Mouse (Mus musculus) midbrain, embryonic 12.5 days (tissue): ENCODE data around the gene Camkmt. TPM values are rescaled to one million over a fixed set of nuclear protein-coding genes. Genes with fewer than 3 reads are reported as not detected.
A peak's percentile ranks its signal among the peaks of the same experiment; 100 is the strongest.

Experiments
- ATAC-seq: fragments of 200-750 bp; cut with Nextera tagmentation; 2 replicates; pipeline ENCODE4 v1.8.0; 2017; ENCODE audit warnings: low read depth, moderate TSS enrichment, moderate library complexity; ENCODE audit not compliant: low FRiP score
- H3K27ac ChIP-seq: fragments of 300-500 bp; sonication (generic); replicated peaks from 2 replicates; pipeline ENCODE4 v1.5.1; 2016; ENCODE audit warnings: mild to moderate bottlenecking
- H3K27me3 ChIP-seq: fragments of 300-500 bp; sonication (generic); 2 replicates; pipeline ENCODE4 v1.6.1; 2016; ENCODE audit warnings: mild to moderate bottlenecking
- H3K36me3 ChIP-seq: fragments of 300-500 bp; sonication (generic); 2 replicates; pipeline ENCODE4 v1.6.1; 2016
- H3K4me1 ChIP-seq: fragments of 300-500 bp; sonication (generic); 2 replicates; pipeline ENCODE4 v1.6.1; 2016
- H3K4me2 ChIP-seq: fragments of 300-500 bp; sonication (generic); replicated peaks from 2 replicates; pipeline ENCODE4 v1.6.1; 2016; ENCODE audit warnings: mild to moderate bottlenecking, moderate library complexity
- H3K4me3 ChIP-seq: fragments of 300-500 bp; sonication (generic); 2 replicates; pipeline ENCODE4 v1.5.1; 2016; ENCODE audit warnings: mild to moderate bottlenecking
- H3K9ac ChIP-seq: fragments of 300-500 bp; sonication (generic); replicated peaks from 2 replicates; pipeline ENCODE4 v1.6.1; 2016; ENCODE audit warnings: mild to moderate bottlenecking, moderate library complexity
- H3K9me3 ChIP-seq: fragments of 300-500 bp; sonication (generic); 2 replicates; pipeline ENCODE4 v1.6.1; 2016; ENCODE audit warnings: mild to moderate bottlenecking
- WGBS: fragments of 180-500 bp; shearing (Covaris S2); methylation state at CpG from one replicate; pipeline ENCODE4 v1.1.7; 2016; 5-methylcytosine and 5-hydroxymethylcytosine counted together
- polyA plus RNA-seq: library from polyadenylated mRNA; unstranded; fragments of >200 nt; fragmentation: Nextera tagmentation; extraction: Ambion mirVana; gene quantifications from 2 replicates; pipeline ENCODE4 v1.2.1, GENCODE M21; 2016

The Camkmt gene
- polyA plus RNA-seq: 14.5 and 15.3 TPM in 2 replicates

GRCm38 (mm10) chr17:85090120-85091099 is at the start of gene Camkmt, which contains the start of gene Prepl:
Camkmt (plus strand) TSS chr17:85090552.
Prepl (minus strand) TSS chr17:85090241.
- H3K27me3 ChIP-seq: no peaks in the 10 kb centered on the region
- no peaks in the 10 kb centered on the region for H3K36me3 ChIP-seq
- under 1% methylated on average over 60 of the region's 63 CpGs for WGBS
- ATAC-seq: peak; percentile 98
- H3K4me2 ChIP-seq: peak within 1 kb of the TSS; percentile 83
- H3K4me3 ChIP-seq: peak within 1 kb of the TSS; percentile 89
- H3K9ac ChIP-seq: peak within 1 kb of the TSS; percentile 78
- peak within 1 kb of the TSS; percentile 86 for H3K27ac ChIP-seq
- H3K4me1 ChIP-seq: peaks cover 16% of the 10 kb centered on the region
- H3K9me3 ChIP-seq: no peaks in the 10 kb centered on the region

- Histone ChIP-seq H3K27me3 (no peaks in the 10 kb centered on the region), H3K4me2 (no peak overlapping the region), H3K27ac (no peak overlapping the region), H3K4me1 (no peaks in the 10 kb centered on the region), H3K36me3 (no peaks in the 10 kb centered on the region), H3K4me3 (no peak overlapping the region), H3K9ac (no peak overlapping the region), H3K9me3 (no peaks in the 10 kb centered on the region)
- 85% methylated on average over 7 of the region's 7 CpGs for WGBS
- no peak for ATAC-seq
Observed at GRCm38 (mm10) chr17:85040913-85041312, 49.4 kb upstream of the Camkmt start.

GRCm38 (mm10) chr17:85042419-85042818 is 47.9 kb upstream of the Camkmt start:
- no peak overlapping the region for H3K4me2 ChIP-seq
- no peaks in the 10 kb centered on the region for H3K4me1 ChIP-seq
- H3K4me3 ChIP-seq: no peak overlapping the region
- 53% methylated on average over 6 of the region's 6 CpGs for WGBS
- no peak overlapping the region for H3K27ac ChIP-seq
- ATAC-seq: no peak
- no peaks in the 10 kb centered on the region for H3K9me3 ChIP-seq
- no peaks in the 10 kb centered on the region for H3K36me3 ChIP-seq
- H3K27me3 ChIP-seq: no peaks in the 10 kb centered on the region
- H3K9ac ChIP-seq: no peak overlapping the region

- no peaks in the 10 kb centered on the region for H3K4me1 ChIP-seq
- 92% methylated on average over 6 of the region's 6 CpGs for WGBS
Observed at GRCm38 (mm10) chr17:85043404-85043816, 46.9 kb upstream of the Camkmt start.

GRCm38 (mm10) chr17:85044466-85044865 is 45.9 kb upstream of the Camkmt start:
- Histone ChIP-seq H3K4me1 (no peaks in the 10 kb centered on the region), H3K4me2 (no peak overlapping the region), H3K4me3 (no peak overlapping the region), H3K36me3 (no peaks in the 10 kb centered on the region), H3K27ac (no peak overlapping the region), H3K27me3 (no peaks in the 10 kb centered on the region), H3K9me3 (no peaks in the 10 kb centered on the region), H3K9ac (no peak overlapping the region)
- ATAC-seq: no peak
- 92% methylated on average over 5 of the region's 5 CpGs for WGBS

More at GRCm38 (mm10) chr17:85043404-85043816, 46.9 kb upstream of the Camkmt start:
- no peak overlapping the region for H3K27ac ChIP-seq
- no peak overlapping the region for H3K4me2 ChIP-seq
- ATAC-seq: no peak
- H3K27me3 ChIP-seq: no peaks in the 10 kb centered on the region
- H3K36me3 ChIP-seq: no peaks in the 10 kb centered on the region
- H3K4me3 ChIP-seq: no peak overlapping the region
- no peaks in the 10 kb centered on the region for H3K9me3 ChIP-seq
- no peak overlapping the region for H3K9ac ChIP-seq

- Histone ChIP-seq H3K9me3 (no peaks in the 10 kb centered on the region), H3K4me2 (no peak overlapping the region), H3K4me3 (no peak overlapping the region), H3K4me1 (no peaks in the 10 kb centered on the region), H3K36me3 (no peaks in the 10 kb centered on the region), H3K9ac (no peak overlapping the region), H3K27me3 (no peaks in the 10 kb centered on the region), H3K27ac (no peak overlapping the region)
- no peak for ATAC-seq
- 88% methylated on average over 12 of the region's 12 CpGs for WGBS
Observed at GRCm38 (mm10) chr17:85045160-85045559, 45.2 kb upstream of the Camkmt start.

GRCm38 (mm10) chr17:85048379-85048778 is 42.0 kb upstream of the Camkmt start:
- no peak overlapping the region for H3K9ac ChIP-seq
- H3K4me3 ChIP-seq: no peak overlapping the region
- H3K27ac ChIP-seq: no peak overlapping the region
- H3K9me3 ChIP-seq: no peaks in the 10 kb centered on the region
- no peaks in the 10 kb centered on the region; the same call in 1 of the 2 replicates for H3K36me3 ChIP-seq
- H3K4me2 ChIP-seq: no peak overlapping the region
- H3K27me3 ChIP-seq: no peaks in the 10 kb centered on the region
- no peaks in the 10 kb centered on the region for H3K4me1 ChIP-seq
- ATAC-seq: no peak
- 95% methylated on average over 5 of the region's 5 CpGs for WGBS

GRCm38 (mm10) chr17:85058276-85058675 is 32.1 kb upstream of the Camkmt start:
- no peaks in the 10 kb centered on the region for H3K9me3 ChIP-seq
- H3K4me3 ChIP-seq: no peak overlapping the region
- no peak overlapping the region for H3K4me2 ChIP-seq
- no peaks in the 10 kb centered on the region for H3K4me1 ChIP-seq
- H3K36me3 ChIP-seq: peaks cover 10% of the 10 kb centered on the region; the same call in 1 of the 2 replicates
- H3K27me3 ChIP-seq: no peaks in the 10 kb centered on the region
- no peak overlapping the region for H3K9ac ChIP-seq
- ATAC-seq: no peak
- WGBS: 90% methylated on average over 7 of the region's 7 CpGs
- no peak overlapping the region for H3K27ac ChIP-seq

GRCm38 (mm10) chr17:85059136-85059535 is 31.2 kb upstream of the Camkmt start:
- Histone ChIP-seq H3K9ac (no peak overlapping the region), H3K9me3 (no peaks in the 10 kb centered on the region), H3K4me1 (no peaks in the 10 kb centered on the region), H3K27me3 (no peaks in the 10 kb centered on the region), H3K27ac (no peak overlapping the region), H3K4me3 (no peak overlapping the region), H3K4me2 (no peak overlapping the region), H3K36me3 (peaks cover 18% of the 10 kb centered on the region)
- no peak for ATAC-seq
- WGBS: 91% methylated on average over 6 of the region's 6 CpGs

GRCm38 (mm10) chr17:85063560-85063959 is 26.8 kb upstream of the Camkmt start:
- Histone ChIP-seq H3K4me1 (no peaks in the 10 kb centered on the region), H3K4me3 (no peak overlapping the region), H3K36me3 (peaks cover 56% of the 10 kb centered on the region), H3K9me3 (no peaks in the 10 kb centered on the region), H3K27ac (no peak overlapping the region), H3K27me3 (no peaks in the 10 kb centered on the region), H3K9ac (no peak overlapping the region), H3K4me2 (no peak overlapping the region)
- 91% methylated on average over 7 of the region's 7 CpGs for WGBS
- no peak for ATAC-seq

GRCm38 (mm10) chr17:85067331-85067730 is 23.0 kb upstream of the Camkmt start:
- Histone ChIP-seq H3K4me1 (peaks cover 2% of the 10 kb centered on the region), H3K4me2 (no peak overlapping the region), H3K36me3 (peaks cover 83% of the 10 kb centered on the region), H3K9me3 (no peaks in the 10 kb centered on the region), H3K9ac (no peak overlapping the region), H3K27me3 (no peaks in the 10 kb centered on the region), H3K27ac (no peak overlapping the region), H3K4me3 (no peak overlapping the region)
- 96% methylated on average over 7 of the region's 7 CpGs for WGBS
- no peak for ATAC-seq

GRCm38 (mm10) chr17:85070658-85071057 is 19.7 kb upstream of the Camkmt start:
- WGBS: 90% methylated on average over 6 of the region's 6 CpGs
- peaks cover 62% of the 10 kb centered on the region for H3K36me3 ChIP-seq

More at GRCm38 (mm10) chr17:85070658-85071057, 19.7 kb upstream of the Camkmt start:
- H3K9me3 ChIP-seq: no peaks in the 10 kb centered on the region
- H3K27ac ChIP-seq: no peak overlapping the region
- no peak overlapping the region for H3K4me3 ChIP-seq
- no peak overlapping the region for H3K9ac ChIP-seq
- no peak for ATAC-seq
- no peaks in the 10 kb centered on the region for H3K27me3 ChIP-seq
- peaks cover 11% of the 10 kb centered on the region for H3K4me1 ChIP-seq
- no peak overlapping the region for H3K4me2 ChIP-seq
